Mouse (Mus musculus) forebrain, embryonic 10.5 days (tissue): Measurements from ENCODE around the gene Olfr353. TPM values are rescaled to one million over a fixed set of nuclear protein-coding genes. Genes with fewer than 3 reads are reported as not detected.

ENCODE experiments used
- DNase-seq: peaks from one replicate; pipeline ENCODE4 v3.0.0-alpha.2; 2017; ENCODE audit warnings: low spot score; ENCODE audit errors: extremely low spot score
- H3K27ac ChIP-seq: fragments of 300-500 bp; sonication (generic); 2 replicates; pipeline ENCODE4 v1.5.1; 2016; ENCODE audit warnings: mild to moderate bottlenecking
- H3K27me3 ChIP-seq: fragments of 300-500 bp; sonication (generic); 2 replicates; pipeline ENCODE4 v1.6.1; 2016; ENCODE audit warnings: mild to moderate bottlenecking; ENCODE audit not compliant: poor library complexity, severe bottlenecking
- H3K36me3 ChIP-seq: fragments of 300-500 bp; sonication (generic); replicated peaks from 2 replicates; pipeline ENCODE4 v1.6.1; 2016; ENCODE audit warnings: mild to moderate bottlenecking, moderate library complexity
- H3K4me1 ChIP-seq: fragments of 300-500 bp; sonication (generic); 2 replicates; pipeline ENCODE4 v1.6.1; 2016
- H3K4me3 ChIP-seq: fragments of 300-500 bp; sonication (generic); 2 replicates; pipeline ENCODE4 v1.5.1; 2016; ENCODE audit warnings: mild to moderate bottlenecking, moderate library complexity
- H3K9me3 ChIP-seq: fragments of 300-500 bp; sonication (generic); 2 replicates; pipeline ENCODE4 v1.6.1; 2016; ENCODE audit warnings: mild to moderate bottlenecking, moderate library complexity
- WGBS: fragments of 180-500 bp; shearing (Covaris S2); methylation state at CpG from one replicate; pipeline ENCODE4 v1.1.7; 2016; 5-methylcytosine and 5-hydroxymethylcytosine counted together
- polyA plus RNA-seq: library from polyadenylated mRNA; unstranded; fragments of >200 nt; fragmentation: Nextera tagmentation; extraction: Ambion mirVana; gene quantifications from 2 replicates; pipeline ENCODE4 v1.2.1, GENCODE M21; 2016

Gene Olfr353
- polyA plus RNA-seq, result not detected in 2 replicates

DNA sequence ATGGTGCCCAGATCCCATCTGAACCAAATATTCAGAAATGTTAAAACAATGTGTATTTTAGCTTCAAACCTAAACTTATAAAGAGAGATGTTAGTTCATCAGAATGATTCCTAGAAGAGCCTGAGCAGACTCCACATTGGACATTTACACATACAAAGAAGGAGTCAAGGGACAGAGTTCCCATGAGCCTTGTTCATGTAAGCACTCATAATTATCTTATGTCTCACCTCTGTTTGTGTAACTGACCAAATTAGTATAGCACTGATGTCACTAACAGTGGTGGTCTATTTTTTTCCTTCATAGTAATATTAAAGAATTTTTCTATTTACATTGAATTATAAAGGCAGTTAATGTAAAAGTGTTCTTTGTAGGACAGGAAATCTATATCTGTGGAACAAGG, at the start of gene Olfr353:
TSS of gene Olfr353 (minus strand) at position 101 of the 400 bp plus-strand sequence.
- no peaks in the 10 kb centered on the region for H3K4me1 ChIP-seq
- no peak for DNase-seq
- no peak within 1 kb of the TSS for H3K27ac ChIP-seq
- H3K27me3 ChIP-seq, result no peaks in the 10 kb centered on the region
- no peak within 1 kb of the TSS for H3K4me3 ChIP-seq
- no peaks in the 10 kb centered on the region for H3K36me3 ChIP-seq
- peaks cover 42% of the 10 kb centered on the region for H3K9me3 ChIP-seq

DNA sequence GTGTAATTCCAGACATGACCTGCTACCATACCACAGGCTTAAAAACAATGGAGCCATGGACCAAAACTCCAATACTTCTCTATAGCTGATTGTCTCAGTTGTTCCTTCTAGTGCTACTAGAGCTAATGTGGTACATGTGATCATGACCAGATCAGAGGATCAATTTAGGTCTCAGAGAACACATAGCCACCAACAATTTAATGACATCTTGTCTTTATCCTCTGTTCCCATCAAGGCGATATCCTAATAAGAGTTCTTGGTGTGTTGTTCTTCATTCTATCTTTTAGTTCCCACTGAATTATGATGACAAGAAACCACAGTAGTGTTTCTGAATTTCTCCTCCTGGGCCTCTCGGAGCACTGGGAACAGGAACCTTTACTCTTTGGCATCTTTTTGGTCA, 44.1 kb upstream of the Olfr353 start, which contains the start of gene Olfr356:
TSS of gene Olfr356 (plus strand) at position 301 of the 400 bp plus-strand sequence.
- no peak for DNase-seq
- Histone ChIP-seq H3K4me3 (no peak within 1 kb of the TSS), H3K4me1 (no peaks in the 10 kb centered on the region), H3K27me3 (no peaks in the 10 kb centered on the region), H3K27ac (no peak within 1 kb of the TSS), H3K9me3 (peaks cover 36% of the 10 kb centered on the region), H3K36me3 (no peaks in the 10 kb centered on the region)
- WGBS, result 86% methylated on average over 2 of the region's 2 CpGs

DNA sequence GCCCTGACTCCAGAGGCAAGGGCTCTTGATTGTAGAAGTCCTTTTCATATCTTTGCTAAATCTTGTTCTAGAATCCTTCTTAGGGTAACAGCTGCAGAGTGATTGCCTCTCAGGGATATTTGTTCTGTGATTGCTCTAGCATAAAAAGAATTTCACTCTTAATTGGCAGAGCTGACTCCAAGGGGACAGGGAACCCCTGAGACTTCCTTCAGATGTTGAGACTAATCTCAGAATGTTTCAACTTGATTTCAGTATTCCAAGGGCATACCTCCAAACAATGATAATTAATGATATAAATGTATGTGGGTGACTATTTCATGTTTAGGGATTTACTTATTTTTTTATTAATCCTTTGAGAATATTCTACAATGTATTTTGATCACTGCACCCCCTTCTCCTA, 36.1 kb upstream of the Olfr353 start, which contains the start of gene Olfr355:
TSS of gene Olfr355 (minus strand) at position 101 of the 400 bp plus-strand sequence.
- H3K4me3 ChIP-seq, result no peak within 1 kb of the TSS
- H3K27me3 ChIP-seq, result no peaks in the 10 kb centered on the region
- H3K4me1 ChIP-seq, result no peaks in the 10 kb centered on the region
- H3K27ac ChIP-seq, result no peak within 1 kb of the TSS
- H3K36me3 ChIP-seq, result no peaks in the 10 kb centered on the region
- no peak for DNase-seq
- peaks cover 42% of the 10 kb centered on the region for H3K9me3 ChIP-seq

DNA sequence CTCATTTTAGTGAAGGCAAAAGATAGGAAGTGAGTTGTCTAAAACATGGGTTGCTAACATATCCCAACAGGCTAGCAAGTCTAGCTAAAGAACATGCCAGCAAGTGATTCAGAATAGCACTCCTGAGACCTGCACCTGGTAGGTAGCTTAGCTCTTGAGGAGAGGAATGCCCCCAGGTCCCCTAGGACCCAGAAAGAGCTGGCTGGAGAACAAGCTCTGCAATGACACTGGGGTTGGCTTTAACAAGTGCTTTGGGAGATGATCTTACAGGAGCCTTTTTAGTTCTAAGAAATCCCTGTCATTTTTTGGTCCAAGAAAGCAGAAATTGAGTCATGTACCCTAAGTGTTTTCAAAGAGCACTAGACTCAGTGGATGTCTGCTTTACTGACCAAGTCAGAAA, 12.6 kb upstream of the Olfr353 start, which contains the start of gene Olfr354:
TSS of gene Olfr354 (plus strand) at position 301 of the 400 bp plus-strand sequence.
- Histone ChIP-seq H3K4me1 (no peaks in the 10 kb centered on the region), H3K9me3 (peaks cover 51% of the 10 kb centered on the region), H3K36me3 (no peaks in the 10 kb centered on the region), H3K27me3 (no peaks in the 10 kb centered on the region), H3K4me3 (no peak within 1 kb of the TSS), H3K27ac (no peak within 1 kb of the TSS)
- no peak for DNase-seq

DNA sequence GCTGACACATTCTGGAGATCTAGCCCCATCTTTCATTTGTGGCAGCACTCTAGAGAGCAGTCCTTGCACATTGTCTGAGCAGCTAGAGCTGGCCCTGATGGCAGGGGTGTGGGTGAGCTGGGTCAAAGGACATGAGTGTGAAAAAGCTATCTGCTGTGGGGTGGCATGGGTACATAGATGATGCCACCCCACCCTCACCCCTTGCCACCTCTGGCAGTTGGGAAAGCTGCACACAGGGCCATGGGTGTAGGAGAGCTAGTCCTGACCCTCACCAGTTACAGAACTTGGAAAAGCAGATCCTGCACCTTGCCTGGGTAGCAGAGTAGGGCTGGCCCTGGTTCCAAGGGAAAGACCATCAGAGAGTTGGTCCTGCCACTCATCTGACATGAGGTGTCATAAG, 4.4 kb upstream of the Olfr353 start:
- no peak for DNase-seq
- Histone ChIP-seq H3K4me1 (no peaks in the 10 kb centered on the region), H3K36me3 (no peaks in the 10 kb centered on the region), H3K27me3 (no peaks in the 10 kb centered on the region), H3K27ac (no peak overlapping the region), H3K4me3 (no peak overlapping the region), H3K9me3 (peaks cover 60% of the 10 kb centered on the region)

DNA sequence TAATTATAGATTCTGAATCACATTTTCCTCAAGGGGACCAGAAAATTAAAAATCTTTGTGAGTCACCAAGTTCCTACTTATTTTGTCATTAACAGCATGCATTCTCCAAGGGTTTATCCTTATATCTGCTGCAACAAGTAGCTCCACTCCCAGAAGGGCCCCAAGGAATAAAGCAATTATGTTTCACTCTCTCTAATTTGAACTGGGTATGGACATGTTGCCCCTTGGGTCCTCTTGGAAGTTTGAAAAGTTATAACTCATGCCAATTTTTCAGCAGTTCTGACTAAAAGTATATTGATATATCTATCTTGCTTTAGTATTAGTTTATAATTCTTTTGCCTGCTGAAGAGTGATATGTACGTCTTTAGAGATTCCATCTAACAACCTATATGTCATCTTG, 24.6 kb downstream of the Olfr353 start, which contains the start of gene Olfr352:
TSS of gene Olfr352 (plus strand) at position 301 of the 400 bp plus-strand sequence.
- 83% methylated on average over 1 of the region's 1 CpGs for WGBS

DNA sequence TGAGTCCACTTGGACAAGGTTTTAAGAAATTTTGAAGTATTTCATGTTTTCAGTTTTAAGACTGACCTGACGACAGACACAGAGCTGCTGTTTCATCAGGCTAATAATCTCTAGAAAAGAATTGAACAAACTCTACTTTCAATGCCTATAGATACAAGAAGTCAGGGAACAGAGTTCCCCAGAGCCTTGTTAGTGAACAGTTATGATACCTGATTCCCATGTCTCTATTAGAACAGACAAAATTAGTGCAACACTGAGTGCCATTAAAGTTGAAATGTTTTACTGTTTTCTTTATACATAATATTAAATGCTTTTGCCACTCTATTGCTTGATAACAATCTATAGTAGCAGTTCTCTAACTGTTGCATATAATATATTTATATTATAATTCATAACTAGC, 30.2 kb downstream of the Olfr353 start, which contains the start of gene Olfr351:
TSS of gene Olfr351 (minus strand) at position 101 of the 400 bp plus-strand sequence.
- Histone ChIP-seq H3K9me3 (peaks cover 39% of the 10 kb centered on the region), H3K4me3 (no peak within 1 kb of the TSS), H3K27ac (no peak within 1 kb of the TSS), H3K36me3 (no peaks in the 10 kb centered on the region), H3K4me1 (no peaks in the 10 kb centered on the region), H3K27me3 (no peaks in the 10 kb centered on the region)
- DNase-seq, result no peak
- 90% methylated on average over 1 of the region's 1 CpGs for WGBS

More for the DNA sequence above, 24.6 kb downstream of the Olfr353 start, which contains the start of gene Olfr352:
- H3K27ac ChIP-seq, result no peak within 1 kb of the TSS
- H3K27me3 ChIP-seq, result no peaks in the 10 kb centered on the region
- no peaks in the 10 kb centered on the region for H3K36me3 ChIP-seq
- H3K4me3 ChIP-seq, result no peak within 1 kb of the TSS
- no peaks in the 10 kb centered on the region for H3K4me1 ChIP-seq
- DNase-seq, result no peak
- peaks cover 43% of the 10 kb centered on the region for H3K9me3 ChIP-seq

DNA sequence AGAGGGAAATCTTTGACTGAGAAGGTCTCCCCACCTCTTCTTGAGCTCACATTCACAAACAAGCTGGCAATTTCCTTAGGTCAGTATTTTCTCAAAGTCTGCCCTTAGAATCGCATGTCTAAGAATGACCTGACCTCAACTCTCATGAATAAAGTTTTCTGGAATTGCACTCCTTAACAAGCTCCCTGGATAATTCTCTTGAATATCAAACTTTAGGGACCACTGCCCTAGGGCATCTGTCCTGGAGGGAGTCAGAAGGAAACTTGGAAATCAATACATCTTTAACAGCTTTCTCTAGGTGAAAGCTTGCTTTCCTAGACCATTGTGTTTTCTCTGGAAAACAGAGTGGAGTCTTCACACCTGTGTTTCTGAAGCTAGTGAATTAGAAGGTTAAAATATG, 46.7 kb downstream of the Olfr353 start, which contains the start of gene Olfr350:
TSS of gene Olfr350 (plus strand) at position 301 of the 400 bp plus-strand sequence.
- 87% methylated on average over 1 of the region's 1 CpGs for WGBS

More for the DNA sequence above, 46.7 kb downstream of the Olfr353 start, which contains the start of gene Olfr350:
- H3K4me1 ChIP-seq, result no peaks in the 10 kb centered on the region
- no peaks in the 10 kb centered on the region for H3K27me3 ChIP-seq
- H3K4me3 ChIP-seq, result no peak within 1 kb of the TSS
- H3K27ac ChIP-seq, result no peak within 1 kb of the TSS
- DNase-seq, result no peak
- H3K9me3 ChIP-seq, result peaks cover 51% of the 10 kb centered on the region
- H3K36me3 ChIP-seq, result no peaks in the 10 kb centered on the region

Other genes with a start within 250 kb of the Olfr353 start
- gene Olfr346, start 207.1 kb downstream of the Olfr353 start, polyA plus RNA-seq, result not detected in 2 replicates
- not detected in 2 replicates for gene Olfr347, start 161.0 kb downstream of the Olfr353 start, polyA plus RNA-seq
- gene Olfr348, start 108.7 kb downstream of the Olfr353 start, polyA plus RNA-seq, result not detected in 2 replicates
- not detected in 2 replicates for gene Olfr50, start 102.4 kb downstream of the Olfr353 start, polyA plus RNA-seq
- gene Olfr3, start 75.9 kb downstream of the Olfr353 start, polyA plus RNA-seq, result not detected in 2 replicates
- not detected in 2 replicates for gene Olfr350, start 46.6 kb downstream of the Olfr353 start, polyA plus RNA-seq
- not detected in 2 replicates for gene Olfr351, start 30.3 kb downstream of the Olfr353 start, polyA plus RNA-seq
- not detected in 2 replicates for gene Olfr352, start 24.5 kb downstream of the Olfr353 start, polyA plus RNA-seq
- not detected in 2 replicates for gene Olfr354, start 12.7 kb upstream of the Olfr353 start, polyA plus RNA-seq
- not detected in 2 replicates for gene Olfr355, start 36.0 kb upstream of the Olfr353 start, polyA plus RNA-seq
- gene Olfr356, start 44.2 kb upstream of the Olfr353 start, polyA plus RNA-seq, result not detected in 2 replicates
- gene Olfr357, start 100.9 kb upstream of the Olfr353 start, polyA plus RNA-seq, result not detected in 2 replicates
- gene Olfr358, start 116.4 kb upstream of the Olfr353 start, polyA plus RNA-seq, result not detected in 2 replicates
- gene Olfr360, start 172.8 kb upstream of the Olfr353 start, polyA plus RNA-seq, result not detected in 2 replicates
- gene Olfr361, start 196.4 kb upstream of the Olfr353 start, polyA plus RNA-seq, result not detected in 2 replicates
- gene Olfr362, start 225.0 kb upstream of the Olfr353 start, polyA plus RNA-seq, result not detected in 2 replicates
- not detected in 2 replicates for gene Olfr364-ps1, start 246.4 kb upstream of the Olfr353 start, polyA plus RNA-seq